Mouse (Mus musculus) adrenal gland, postnatal 0 days (tissue): ENCODE data around the gene Sfmbt2. TPM values are rescaled to one million over a fixed set of nuclear protein-coding genes. Genes with fewer than 3 reads are reported as not detected.

Experiments
- microRNA-seq: library from miRNA; unstranded; fragments of <30 nt; microRNA quantifications from one replicate; pipeline ENCODE4, GENCODE M21; 2016; ENCODE audit warnings: borderline replicate concordance; ENCODE audit not compliant: insufficient number of aligned reads
- polyA plus RNA-seq: library from polyadenylated mRNA; unstranded; fragments of >200 nt; fragmentation: Nextera tagmentation; extraction: Ambion mirVana; gene quantifications from 2 replicates; pipeline ENCODE4 v1.2.1, GENCODE M21; 2015

Sfmbt2 gene
- 0.71 and 1.1 TPM in 2 replicates for polyA plus RNA-seq

DNA sequence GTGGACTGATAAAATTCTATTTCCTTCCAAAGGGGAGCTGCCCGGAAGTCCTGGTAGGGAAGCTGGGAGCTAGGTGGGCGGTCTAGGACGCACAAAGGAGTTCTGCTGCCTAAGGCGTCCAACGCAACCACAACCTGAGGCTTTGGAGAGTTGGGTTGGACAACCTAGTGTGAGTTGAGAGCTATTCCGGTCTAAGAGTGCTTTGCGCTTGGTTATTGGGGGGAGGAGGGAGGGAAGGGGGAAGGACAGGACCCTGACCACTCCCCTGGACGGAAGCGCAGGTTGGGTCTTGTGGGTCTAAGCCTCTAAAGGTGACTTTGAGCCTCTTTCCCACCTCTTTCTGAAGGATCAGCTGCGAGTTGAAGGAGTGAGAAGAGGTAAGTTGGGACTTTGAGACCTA lies at the start of gene Sfmbt2:
Gene Sfmbt2, plus strand, starts transcription at position 335 of the 400 bp plus-strand sequence.

Small RNA genes lying within 50 kb of the gene (microRNA-seq; reads per million reads assigned to microRNA genes)
- not detected for gene Gm22051
- gene Gm22072 = not detected
- gene Gm22091 = not detected
- not detected for gene Gm22166
- not detected for gene Gm22239
- gene Gm22626 = not detected
- gene Gm22635 = not detected
- not detected for gene Gm22677
- gene Gm22678 = not detected
- not detected for gene Gm22775
- gene Gm22925 = not detected
- gene Gm23108 = not detected
- not detected for gene Gm23288
- not detected for gene Gm23542
- not detected for gene Gm23569
- not detected for gene Gm23571
- gene Gm23578 = not detected
- not detected for gene Gm23651
- gene Gm23988 = not detected
- not detected for gene Gm24028
- not detected for gene Gm24167
- not detected for gene Gm24315
- not detected for gene Gm24342
- not detected for gene Gm24488
- not detected for gene Gm24640
- gene Gm24673 = not detected
- not detected for gene Gm24761
- gene Gm24806 = not detected
- gene Gm25022 = not detected
- not detected for gene Gm25158
- not detected for gene Gm25263
- not detected for gene Gm25285
- gene Gm25316 = not detected
- not detected for gene Gm25451
- not detected for gene Gm25673
- gene Gm25680 = not detected
- not detected for gene Gm25701
- not detected for gene Gm25753
- gene Gm25943 = not detected
- gene Gm26060 = not detected
- gene Gm26073 = not detected
- not detected for gene Gm26092
- not detected for gene Gm26156
- not detected for gene Gm26229
- not detected for gene Gm26398
- gene Gm26426 = not detected
- not detected for gene Gm26431
- gene Gm26491 = not detected
- not detected for gene Mir297a-2
- not detected for gene Mir297a-3
- gene Mir297a-4 = not detected
- not detected for gene Mir297b
- gene Mir297c = not detected
- gene Mir466 = not detected
- gene Mir466b-1 = not detected
- gene Mir466b-2 = not detected
- gene Mir466b-3 = not detected
- not detected for gene Mir466b-4
- gene Mir466b-5 = not detected
- not detected for gene Mir466b-6
- not detected for gene Mir466b-7
- not detected for gene Mir466b-8
- gene Mir466c-1 = not detected
- gene Mir466c-2 = not detected
- not detected for gene Mir466d
- not detected for gene Mir466e
- not detected for gene Mir466f-1
- not detected for gene Mir466f-2
- gene Mir466f-3 = not detected
- gene Mir466g = not detected
- not detected for gene Mir466h
- not detected for gene Mir466l
- not detected for gene Mir466m
- 3.2 reads per million for gene Mir466n
- not detected for gene Mir466o
- gene Mir466p = not detected
- not detected for gene Mir467a-1
- gene Mir467a-10 = not detected
- not detected for gene Mir467a-2
- not detected for gene Mir467a-3
- not detected for gene Mir467a-4
- gene Mir467a-5 = not detected
- not detected for gene Mir467a-6
- not detected for gene Mir467a-7
- gene Mir467a-8 = not detected
- gene Mir467a-9 = not detected
- not detected for gene Mir467b
- gene Mir467c = 475 reads per million, percentile 65 among the genes with 10 or more reads in this experiment
- 935 reads per million, percentile 76 among the genes with 10 or more reads in this experiment for gene Mir467d
- 552 reads per million, percentile 68 among the genes with 10 or more reads in this experiment for gene Mir467e
- gene Mir669a-1 = not detected
- gene Mir669a-10 = not detected
- not detected for gene Mir669a-11
- not detected for gene Mir669a-12
- not detected for gene Mir669a-2
- gene Mir669a-3 = not detected
- gene Mir669a-4 = not detected
- gene Mir669a-5 = not detected
- not detected for gene Mir669a-6
- not detected for gene Mir669a-7
- not detected for gene Mir669a-8
- gene Mir669a-9 = not detected
- not detected for gene Mir669b
- 136 reads per million, percentile 48 among the genes with 10 or more reads in this experiment for gene Mir669c
- gene Mir669d = not detected
- gene Mir669d-2 = not detected
- 2.8 reads per million for gene Mir669e
- gene Mir669f = not detected
- not detected for gene Mir669g
- gene Mir669h = 6.3 reads per million, percentile 10 among the genes with 10 or more reads in this experiment
- gene Mir669i = not detected
- not detected for gene Mir669j
- not detected for gene Mir669k
- 205 reads per million, percentile 54 among the genes with 10 or more reads in this experiment for gene Mir669l
- gene Mir669m-1 = not detected
- gene Mir669m-2 = not detected
- 236 reads per million, percentile 55 among the genes with 10 or more reads in this experiment for gene Mir669o
- not detected for gene Mir669p-1
- gene Mir669p-2 = not detected

Other genes starting within 250 kb of the Sfmbt2 start
- 24.3 and 24.7 TPM in 2 replicates for gene Itih2, start 239.1 kb upstream of the Sfmbt2 start, polyA plus RNA-seq
- gene Itih5, start 216.9 kb upstream of the Sfmbt2 start, polyA plus RNA-seq = 14.5 and 19.9 TPM in 2 replicates